Mouse (Mus musculus): ENCODE data around the gene Lrrc27.

Gene Lrrc27

GRCm38 (mm10) chr7:139212754-139213745 lies at the start of gene Lrrc27, which contains the start of gene Stk32c:
Gene Lrrc27 (plus strand): TSS chr7:139212988.
Gene Stk32c (minus strand): TSS chr7:139213307.
- peak; percentile 99 for DNase-seq

- DNase-seq, result no peak
Observed at GRCm38 (mm10) chr7:139164410-139164809, 48.4 kb upstream of the Lrrc27 start.

DNA sequence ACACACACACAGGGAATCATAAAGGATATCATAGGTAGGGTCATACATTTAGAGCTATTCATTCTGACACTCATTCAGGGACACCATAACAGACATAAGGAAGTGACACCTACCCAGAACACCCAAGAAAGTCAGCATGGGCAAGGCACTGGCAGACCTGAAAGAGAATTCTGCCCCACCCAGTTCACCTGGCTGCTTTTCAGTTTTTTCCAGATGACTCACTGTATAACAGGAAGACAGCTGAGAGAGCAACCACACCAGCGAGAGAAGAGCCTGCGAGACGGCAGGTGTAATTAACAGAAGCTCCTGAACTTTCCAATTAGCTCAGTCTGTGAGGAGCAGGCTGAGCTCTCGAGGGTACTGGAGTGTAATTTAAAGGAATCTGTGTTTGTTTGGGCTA lies 43.6 kb upstream of the Lrrc27 start:
- no peak for DNase-seq

DNA sequence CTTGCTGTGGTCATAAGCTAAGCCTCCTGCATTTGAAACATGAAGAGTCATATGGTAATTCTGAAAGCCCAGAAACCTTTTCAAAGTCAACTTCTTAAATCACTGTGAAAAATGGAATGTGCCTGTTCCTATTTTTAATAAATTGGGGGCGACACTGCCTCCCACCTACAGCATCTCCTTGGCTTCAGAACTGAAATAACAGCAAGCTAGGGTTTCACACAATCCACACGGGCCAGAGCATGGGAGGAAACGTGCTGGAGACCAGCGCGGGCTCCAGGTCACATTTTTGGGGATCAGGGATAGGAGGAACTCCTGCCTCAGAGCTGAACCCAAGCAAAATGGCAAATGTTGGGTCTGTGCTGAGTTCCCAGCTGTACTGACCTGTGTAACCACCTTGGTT lies 33.5 kb upstream of the Lrrc27 start:
- DNase-seq, result no peak

GRCm38 (mm10) chr7:139180058-139180457 lies 32.7 kb upstream of the Lrrc27 start:
- DNase-seq, result no peak

- DNase-seq, result no peak
Observed at GRCm38 (mm10) chr7:139184396-139184795, 28.4 kb upstream of the Lrrc27 start.

GRCm38 (mm10) chr7:139184846-139185245 lies 27.9 kb upstream of the Lrrc27 start:
- no peak for DNase-seq

- no peak for DNase-seq
Observed at GRCm38 (mm10) chr7:139185971-139186370, 26.8 kb upstream of the Lrrc27 start.

GRCm38 (mm10) chr7:139186436-139186835 lies 26.4 kb upstream of the Lrrc27 start:
- no peak for DNase-seq

- no peak for DNase-seq
Observed at GRCm38 (mm10) chr7:139187277-139187676, 25.5 kb upstream of the Lrrc27 start.

DNA sequence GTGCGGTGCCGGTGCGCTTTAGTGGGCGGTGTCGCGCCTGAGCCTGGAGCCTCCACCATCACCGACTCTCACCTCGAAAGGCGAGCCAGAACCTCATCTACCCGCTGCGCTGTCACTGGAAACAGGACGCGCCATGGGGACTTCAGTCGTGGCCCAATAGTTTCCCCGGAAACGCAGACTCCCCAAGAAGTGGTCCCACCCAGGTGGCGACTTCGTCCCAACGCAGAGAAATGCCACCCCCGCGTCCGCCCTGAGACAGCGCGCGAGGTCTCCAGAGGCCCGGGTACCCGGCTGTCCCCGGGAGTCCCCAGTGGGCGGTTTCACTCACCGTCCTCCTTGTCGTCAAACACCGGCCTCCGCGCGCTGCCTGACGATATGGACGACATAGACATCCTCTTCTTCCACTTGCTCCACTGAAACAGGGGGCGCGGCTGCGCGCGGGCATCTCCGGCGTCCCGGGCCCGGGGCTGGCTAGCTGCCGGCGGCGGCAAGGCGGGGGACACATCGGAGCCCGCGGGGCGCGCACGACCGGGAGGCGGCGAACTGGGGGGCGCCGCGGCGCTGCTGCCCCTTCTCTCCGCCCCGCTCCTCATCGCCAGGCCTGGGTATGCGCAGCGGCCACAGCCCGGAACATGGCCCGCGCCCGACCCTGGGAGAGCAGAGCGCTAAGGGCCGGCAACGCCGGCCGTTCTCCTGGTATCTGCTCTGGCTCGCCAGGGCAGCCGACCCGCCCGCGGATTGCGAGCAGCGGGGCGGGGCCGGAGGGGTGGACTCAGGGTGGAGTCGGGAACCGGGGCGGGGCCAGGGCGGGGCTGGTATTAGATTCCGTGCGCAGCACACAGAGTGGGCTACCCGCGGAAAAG lies 24.8 kb upstream of the Lrrc27 start:
- DNase-seq, result peak; percentile 92

GRCm38 (mm10) chr7:139188634-139189207 lies 24.1 kb upstream of the Lrrc27 start:
- peak; percentile 57 for DNase-seq

GRCm38 (mm10) chr7:139190616-139191015 lies 22.2 kb upstream of the Lrrc27 start:
- no peak for DNase-seq

DNA sequence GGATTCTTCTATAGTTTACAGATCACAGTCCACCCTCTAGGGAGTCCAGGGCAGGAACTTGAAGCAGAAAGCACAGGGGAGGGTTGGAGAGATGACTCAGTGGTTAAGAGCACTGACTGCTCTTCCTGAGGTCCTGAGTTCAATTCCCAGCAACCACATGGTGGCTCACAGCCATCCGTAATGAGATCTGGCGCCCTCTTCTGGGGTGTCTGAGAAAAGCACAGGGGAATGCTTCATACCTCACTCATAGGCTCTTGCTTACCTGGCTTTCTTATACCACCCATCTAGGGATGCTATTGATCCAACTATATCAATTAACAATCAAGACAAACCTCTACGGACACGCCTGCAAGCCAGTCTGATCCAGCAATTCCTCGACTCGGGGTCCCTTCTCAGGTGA lies 21.2 kb upstream of the Lrrc27 start:
- DNase-seq, result no peak

DNA sequence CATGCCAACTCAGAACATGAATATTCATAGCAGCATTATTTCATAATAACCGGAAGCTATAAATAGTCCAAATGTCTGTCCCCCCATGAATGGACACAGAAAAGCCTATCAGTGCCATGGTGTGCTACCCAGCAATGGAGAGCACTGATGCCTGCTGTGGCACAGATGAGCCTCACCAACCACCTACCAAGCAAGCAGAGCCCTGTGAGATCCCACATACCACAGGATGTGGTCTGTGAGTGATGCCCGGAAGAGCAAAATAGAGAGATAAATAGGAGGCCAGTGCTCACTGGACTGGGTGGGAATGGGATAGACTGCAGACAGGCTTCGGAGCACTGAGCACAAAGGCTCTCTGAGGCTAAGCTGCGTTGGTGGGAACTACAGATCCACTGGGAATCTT lies 15.8 kb upstream of the Lrrc27 start:
- no peak for DNase-seq

GRCm38 (mm10) chr7:139200108-139200507 lies 12.7 kb upstream of the Lrrc27 start:
- DNase-seq, result peak; percentile 83

DNA sequence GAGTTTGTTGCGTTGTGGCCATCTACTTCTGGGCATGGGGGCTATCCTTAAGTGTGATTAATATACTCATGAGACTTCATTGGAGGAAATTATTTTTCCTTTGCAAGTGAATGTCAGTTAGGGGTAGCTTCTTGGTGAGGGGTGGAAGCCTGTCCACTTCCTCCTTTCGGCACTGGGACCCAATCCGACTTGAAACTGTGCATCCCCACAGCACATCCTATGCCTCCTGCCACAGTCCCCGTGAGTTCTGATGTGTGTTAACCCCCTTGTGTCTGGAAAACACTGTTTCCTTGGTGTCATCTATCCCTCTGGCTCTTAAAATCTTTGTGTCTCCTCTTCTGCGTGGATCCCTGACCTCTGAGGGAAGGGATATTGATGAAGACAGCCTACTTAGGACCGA lies 11.6 kb upstream of the Lrrc27 start:
- DNase-seq, result no peak

DNA sequence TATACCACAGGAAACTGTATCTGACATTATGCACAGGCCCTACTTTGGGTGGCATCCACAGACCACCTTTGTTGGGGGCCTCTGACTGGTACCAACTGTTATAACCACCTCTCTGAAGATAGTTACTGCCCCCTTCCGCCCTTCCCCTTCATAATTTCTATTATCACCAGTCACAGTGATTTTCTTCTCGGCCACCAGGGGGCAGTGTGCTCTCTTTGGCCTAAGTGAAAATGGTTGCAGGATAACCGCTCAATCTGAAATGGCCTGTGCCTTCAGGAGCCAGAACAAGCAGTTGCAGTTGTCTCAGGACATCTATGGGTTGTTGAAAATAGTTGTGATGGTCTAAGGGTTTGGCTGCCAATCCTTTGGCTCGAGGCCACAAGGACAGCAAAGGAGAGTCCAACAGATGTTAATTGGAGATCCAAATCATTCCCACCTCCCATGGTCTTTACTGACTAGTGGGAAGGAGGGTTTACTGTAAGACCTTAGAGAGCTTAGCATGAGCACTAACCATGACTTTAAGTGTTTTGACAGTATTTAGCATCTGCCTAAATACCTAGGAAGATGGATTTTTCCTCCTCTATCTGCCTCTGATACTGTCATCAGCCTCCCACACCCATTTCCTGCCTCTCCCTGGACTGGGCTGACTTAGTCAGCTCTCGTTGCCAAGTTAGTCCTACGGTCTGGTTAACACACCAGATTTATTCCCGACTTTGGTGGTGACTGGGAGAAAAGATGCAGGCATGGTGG lies 4.6 kb upstream of the Lrrc27 start:
- peak; percentile 66 for DNase-seq

GRCm38 (mm10) chr7:139208773-139209095 lies 4.1 kb upstream of the Lrrc27 start:
- no peak for DNase-seq

DNA sequence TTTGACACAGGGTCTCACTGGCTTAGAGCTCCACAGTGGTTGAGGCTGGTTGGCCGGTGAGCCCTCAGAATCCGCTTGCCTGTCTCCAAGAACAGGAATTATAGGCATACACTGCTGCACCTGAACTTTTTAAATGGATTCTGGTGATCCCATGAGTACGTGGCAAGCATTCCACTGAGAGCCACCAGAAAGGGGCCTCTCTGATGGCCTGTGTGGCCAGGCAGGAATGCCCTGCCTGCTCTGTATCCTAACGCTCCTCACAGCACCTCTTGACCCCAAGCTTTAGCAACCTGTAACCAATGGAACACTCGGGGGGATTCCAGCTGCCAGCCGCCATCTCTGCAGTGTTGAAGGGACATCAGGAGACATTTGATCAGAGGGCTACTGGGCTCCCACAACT lies 1.0 kb upstream of the Lrrc27 start:
- DNase-seq, result no peak

GRCm38 (mm10) chr7:139213751-139214150 lies 963 bp downstream of the Lrrc27 start:
- peak; percentile 15 for DNase-seq

DNA sequence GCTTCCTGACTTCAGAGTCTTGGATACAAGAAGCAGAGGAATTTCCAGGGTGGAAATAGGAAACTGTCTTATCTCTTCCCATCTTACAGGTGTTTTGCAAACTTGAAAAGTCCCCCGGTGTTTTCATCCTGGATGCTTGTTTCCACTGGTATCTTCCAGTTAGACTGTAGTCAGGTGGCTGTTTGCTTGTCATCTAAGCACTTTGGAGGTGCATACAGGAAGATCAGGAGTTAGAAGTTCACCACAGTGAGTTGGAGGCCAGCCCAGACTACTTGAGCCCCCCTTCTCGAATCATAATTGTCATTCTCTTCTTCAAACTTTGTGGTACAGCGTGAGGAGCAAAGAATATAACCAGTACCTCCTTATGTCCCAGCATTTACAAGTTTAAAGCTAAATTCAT lies 1.4 kb downstream of the Lrrc27 start:
- peak; percentile 8 for DNase-seq

Data from kidney, postnatal 10 days (tissue).